8 mouse cellular contexts compared by ENCODE assay signal in genomic region chr14:72516376-72516775, GRCm38 (mm10). TPM values are rescaled to one million over a fixed set of nuclear protein-coding genes. Genes with fewer than 3 reads are reported as not detected.
DNase-seq lines count a peak whose midpoint lies in the region; ATAC-seq and TF ChIP-seq lines count a peak whose summit lies in the region.

No protein-coding gene starts in this region.

- peak; percentile 38 for DNase-seq in forebrain, embryonic 10.5 days (ENCODE audit: extremely low spot score, low spot score)
- no peak for DNase-seq in testis, postnatal 14 days (ENCODE audit: low spot score)
- peak; percentile 66 for DNase-seq in embryonic facial prominence, embryonic 14.5 days (ENCODE audit: low spot score)
- DNase-seq in kidney, postnatal 25 days = peak; percentile 72 to 73
- DNase-seq in gastrocnemius, postnatal 25 days = no peak

- TF ChIP-seq POLR2A in testis, adult 2 months (IDR thresholded peaks at IDR 0.05; ENCODE audit: control insufficient read depth, low read depth, low read length) = no peak

- no peaks in the 10 kb centered on the region for H3K4me1 ChIP-seq in forebrain, embryonic 10.5 days
- no peaks in the 10 kb centered on the region for H3K4me1 ChIP-seq in forebrain, embryonic 15.5 days
- H3K4me1 ChIP-seq in testis, adult 2 months (ENCODE audit: control insufficient read depth, insufficient read depth, low read length) = no peaks in the 10 kb centered on the region
- H3K4me1 ChIP-seq in embryonic facial prominence, embryonic 14.5 days (ENCODE audit: control insufficient read depth, insufficient read depth, low read length) = no peaks in the 10 kb centered on the region

- H3K9me3 ChIP-seq in forebrain, embryonic 10.5 days = no peaks in the 10 kb centered on the region
- no peaks in the 10 kb centered on the region for H3K9me3 ChIP-seq in forebrain, embryonic 15.5 days
- no peaks in the 10 kb centered on the region for H3K9me3 ChIP-seq in embryonic facial prominence, embryonic 14.5 days (ENCODE audit: control insufficient read depth, low read length)

- H3K36me3 ChIP-seq in forebrain, embryonic 10.5 days (replicated peaks) = no peaks in the 10 kb centered on the region
- H3K36me3 ChIP-seq in forebrain, embryonic 15.5 days = no peaks in the 10 kb centered on the region
- no peaks in the 10 kb centered on the region for H3K36me3 ChIP-seq in testis, adult 2 months (ENCODE audit: control insufficient read depth, insufficient read depth, low read length)
- no peaks in the 10 kb centered on the region for H3K36me3 ChIP-seq in embryonic facial prominence, embryonic 14.5 days (ENCODE audit: control insufficient read depth, insufficient read depth, low read length)

- 25% methylated on average over 5 of the region's 5 CpGs for WGBS in forebrain, embryonic 10.5 days
- 24% methylated on average over 5 of the region's 5 CpGs for WGBS in forebrain, embryonic 15.5 days
- 21% methylated on average over 5 of the region's 5 CpGs for WGBS in embryonic facial prominence, embryonic 14.5 days

- no peaks in the 10 kb centered on the region for H3K27me3 ChIP-seq in forebrain, embryonic 10.5 days (ENCODE audit: poor library complexity, severe bottlenecking)
- no peaks in the 10 kb centered on the region for H3K27me3 ChIP-seq in forebrain, embryonic 15.5 days
- no peaks in the 10 kb centered on the region for H3K27me3 ChIP-seq in testis, adult 2 months (ENCODE audit: control insufficient read depth, insufficient read depth, low read length)
- H3K27me3 ChIP-seq in embryonic facial prominence, embryonic 14.5 days (replicated peaks; ENCODE audit: control insufficient read depth, insufficient read depth, low read length) = no peaks in the 10 kb centered on the region

- no peak; the same call in 1 of the 2 replicates for ATAC-seq in forebrain, embryonic 15.5 days (replicated peaks)
- peak; percentile 62; the same call in 1 of the 2 replicates for ATAC-seq in embryonic facial prominence, embryonic 14.5 days (ENCODE audit: low read depth)
- ATAC-seq in megakaryocyte progenitor cell, adult 5-6 weeks (replicated peaks; ENCODE audit: poor library complexity) = peak; percentile 55; the same call in 1 of the 2 replicates

- H3K9ac ChIP-seq in forebrain, embryonic 15.5 days (replicated peaks) = no peak overlapping the region
- H3K9ac ChIP-seq in embryonic facial prominence, embryonic 14.5 days (ENCODE audit: low read depth, low read length) = no peak overlapping the region

- no peak overlapping the region for H3K27ac ChIP-seq in forebrain, embryonic 10.5 days
- no peak overlapping the region for H3K27ac ChIP-seq in forebrain, embryonic 15.5 days (replicated peaks)
- no peak overlapping the region for H3K27ac ChIP-seq in testis, adult 2 months (ENCODE audit: control insufficient read depth, insufficient read depth, low read depth, low read length)
- H3K27ac ChIP-seq in embryonic facial prominence, embryonic 14.5 days (replicated peaks; ENCODE audit: low read depth, low read length) = no peak overlapping the region

- no peak overlapping the region for H3K4me2 ChIP-seq in forebrain, embryonic 15.5 days (replicated peaks)
- H3K4me2 ChIP-seq in embryonic facial prominence, embryonic 14.5 days (ENCODE audit: low read depth, low read length) = no peak overlapping the region

- peak; percentile 63; the same call in 1 of the 2 replicates for TF ChIP-seq CTCF in testis, adult 2 months (IDR thresholded peaks at IDR 0.05; ENCODE audit: control insufficient read depth, insufficient read depth, insufficient replicate concordance, low read depth, low read length)

- no peak overlapping the region for H3K4me3 ChIP-seq in forebrain, embryonic 10.5 days
- H3K4me3 ChIP-seq in forebrain, embryonic 15.5 days = no peak overlapping the region
- no peak overlapping the region for H3K4me3 ChIP-seq in testis, adult 2 months (ENCODE audit: control insufficient read depth, low read depth, low read length)
- H3K4me3 ChIP-seq in embryonic facial prominence, embryonic 14.5 days (ENCODE audit: low read depth, low read length) = no peak overlapping the region

RNA-seq across cellular contexts. Expression of gene Gm9195, which starts 24.7 kb away (rescaled TPM):
- not detected in 2 replicates for polyA plus RNA-seq in forebrain, embryonic 10.5 days (2016; fragmentation: Nextera tagmentation; extraction: Ambion mirVana)
- not detected in 2 replicates for polyA plus RNA-seq in forebrain, embryonic 15.5 days (2015; fragmentation: Nextera tagmentation; extraction: Ambion mirVana)
- polyA plus RNA-seq in testis, adult 2 months (2012; rRNA removed) = 0.02 and 0.04 TPM in 2 replicates
- 0.03 TPM in 1 of 2 replicates, not detected in the other for polyA plus RNA-seq in embryonic facial prominence, embryonic 14.5 days (2014; fragmentation: Nextera tagmentation; extraction: Ambion mirVana)
- not detected in 2 replicates for total RNA-seq in megakaryocyte progenitor cell, adult 5-6 weeks (2015)
- total RNA-seq in megakaryocyte progenitor cell, adult 5-6 weeks (2017) = not detected in 2 replicates
- total RNA-seq in gastrocnemius, postnatal 25 days (2021) = not detected

Comparison
In these comparisons a context has a peak if more than half of its experiments do, and no peak if none do; other contexts are left out.
1. DNase-seq: peak in forebrain, embryonic 10.5 days (single experiment), embryonic facial prominence, embryonic 14.5 days (single experiment) and kidney, postnatal 25 days (2 of 2); none in testis, postnatal 14 days (single experiment) and gastrocnemius, postnatal 25 days (single experiment).